Mouse (Mus musculus) hindbrain, embryonic 11.5 days (tissue): ENCODE data around the gene Lgals8. TPM values are rescaled to one million over a fixed set of nuclear protein-coding genes. Genes with fewer than 3 reads are reported as not detected.

ENCODE experiments used
- ATAC-seq: fragments of 200-750 bp; cut with Nextera tagmentation; 2 replicates; pipeline ENCODE4 v1.8.0; 2017; ENCODE audit warnings: mild to moderate bottlenecking, moderate TSS enrichment, moderate library complexity; ENCODE audit not compliant: low FRiP score
- DNase-seq: peaks from one replicate; pipeline ENCODE4 v3.0.0-alpha.2; 2015; ENCODE audit warnings: low spot score
- H3K27ac ChIP-seq: fragments of 300-500 bp; sonication (generic); 2 replicates; pipeline ENCODE4 v1.5.1; 2014; ENCODE audit warnings: mild to moderate bottlenecking, low read depth, low read length
- H3K27me3 ChIP-seq: fragments of 300-500 bp; sonication (generic); 2 replicates; pipeline ENCODE4 v1.6.1; 2014; ENCODE audit warnings: mild to moderate bottlenecking, low read length, moderate library complexity, mixed read lengths; ENCODE audit not compliant: control insufficient read depth, insufficient read depth
- H3K36me3 ChIP-seq: fragments of 300-500 bp; sonication (generic); 2 replicates; pipeline ENCODE4 v1.6.1; 2014; ENCODE audit warnings: mild to moderate bottlenecking, low read length, moderate library complexity, mixed read lengths; ENCODE audit not compliant: control insufficient read depth, insufficient read depth
- H3K4me1 ChIP-seq: fragments of 300-500 bp; sonication (generic); replicated peaks from 2 replicates; pipeline ENCODE4 v1.6.1; 2014; ENCODE audit warnings: low read length, mixed read lengths; ENCODE audit not compliant: control insufficient read depth, insufficient read depth
- H3K4me2 ChIP-seq: fragments of 300-500 bp; sonication (generic); replicated peaks from 2 replicates; pipeline ENCODE4 v1.6.1; 2014; ENCODE audit warnings: mild to moderate bottlenecking, low read depth, low read length
- H3K4me3 ChIP-seq: fragments of 300-500 bp; sonication (generic); 2 replicates; pipeline ENCODE4 v1.5.1; 2014; ENCODE audit warnings: low read depth, low read length
- H3K9ac ChIP-seq: fragments of 300-500 bp; sonication (generic); 2 replicates; pipeline ENCODE4 v1.6.1; 2014; ENCODE audit warnings: low read depth, low read length
- H3K9me3 ChIP-seq: fragments of 300-500 bp; sonication (generic); 2 replicates; pipeline ENCODE4 v1.6.1; 2016; ENCODE audit warnings: low read length; ENCODE audit not compliant: control insufficient read depth
- WGBS: fragments of 180-500 bp; shearing (Covaris S2); extraction: QIAGEN DNeasy Blood & Tissue Kit; methylation state at CpG from one replicate; pipeline ENCODE4 v1.1.7; 2014; 5-methylcytosine and 5-hydroxymethylcytosine counted together
- polyA plus RNA-seq: library from polyadenylated mRNA; unstranded; fragments of >200 nt; fragmentation: Nextera tagmentation; extraction: Ambion mirVana; gene quantifications from 2 replicates; pipeline ENCODE4 v1.2.1, GENCODE M21; 2014

Gene Lgals8
- polyA plus RNA-seq, 1 experiment from 2014 or later: 12.2 TPM

DNA sequence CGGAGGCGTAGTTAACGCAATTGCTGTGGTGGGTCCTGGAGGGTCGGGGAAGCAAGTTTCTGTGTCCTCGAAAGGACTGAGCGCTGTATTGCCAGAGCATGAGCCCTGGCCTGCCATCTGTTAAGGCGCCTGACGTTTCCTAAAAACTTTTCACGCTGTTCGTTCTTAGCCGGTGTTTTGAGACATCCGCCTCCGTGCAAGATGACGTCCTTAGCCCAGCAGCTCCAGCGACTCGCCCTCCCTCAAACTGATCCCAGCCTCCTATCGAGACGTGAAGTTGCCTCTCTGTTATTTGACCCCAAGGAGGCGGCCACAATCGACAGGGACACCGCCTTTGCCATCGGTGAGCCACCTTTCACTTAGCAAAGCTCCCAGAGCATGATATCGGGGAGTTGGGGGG is 69.2 kb downstream of the Lgals8 start:
- Histone ChIP-seq H3K9me3 (no peaks in the 10 kb centered on the region), H3K4me1 (peaks cover 2% of the 10 kb centered on the region; the same call in 1 of the 2 replicates), H3K27me3 (no peaks in the 10 kb centered on the region), H3K9ac (peak overlapping the region; percentile 53), H3K36me3 (no peaks in the 10 kb centered on the region), H3K27ac (no peak overlapping the region), H3K4me3 (peak overlapping the region; percentile 85), H3K4me2 (peak overlapping the region; percentile 88)
- DNase-seq: no peak
- no peak; the same call in 1 of the 2 replicates for ATAC-seq
- 1% methylated on average over 23 of the region's 23 CpGs for WGBS

DNA sequence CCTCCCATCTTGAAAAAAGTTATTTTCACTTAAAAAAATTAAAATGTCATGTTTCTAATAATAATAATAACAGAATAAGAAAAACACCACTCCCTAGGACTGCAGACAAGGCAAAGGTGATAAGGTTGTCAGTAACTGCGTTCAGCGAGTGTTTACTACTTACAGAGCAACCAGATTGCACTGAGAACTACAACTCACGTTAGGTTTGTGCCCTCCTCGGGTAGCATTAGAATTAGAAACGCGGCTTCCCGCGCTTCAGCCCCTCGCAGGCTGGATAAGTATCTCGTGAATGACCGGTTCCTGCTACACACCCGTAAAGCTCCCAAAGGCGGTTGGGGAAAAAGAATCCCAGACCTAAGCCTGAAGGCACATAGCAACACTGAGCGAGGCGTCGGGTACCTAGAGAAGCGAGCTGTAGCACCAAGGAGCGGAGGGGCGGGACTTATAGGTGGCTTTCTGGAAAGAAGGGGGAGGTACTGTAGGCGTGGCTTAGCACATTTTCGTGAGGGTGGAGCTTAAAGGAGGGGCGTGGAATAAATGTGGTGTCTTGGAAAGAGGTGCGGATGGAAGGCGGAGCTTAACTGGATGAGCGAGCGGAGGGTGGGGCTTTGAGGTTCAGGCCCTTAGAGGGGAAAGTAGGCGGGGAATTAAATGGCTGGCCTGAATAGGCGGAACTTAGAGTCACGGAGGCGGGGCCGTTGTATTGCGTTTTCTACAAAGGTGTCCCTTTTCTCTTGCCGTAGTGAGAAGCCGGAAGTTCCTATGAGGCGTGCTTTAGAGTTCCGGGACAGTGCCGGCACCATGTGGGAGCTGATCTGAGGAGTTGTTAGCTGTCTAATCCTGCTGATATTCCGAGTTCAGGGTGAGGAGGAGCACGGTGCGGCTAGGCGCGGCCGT is 69.9 kb downstream of the Lgals8 start, which contains the start of gene Heatr1:
TSS of gene Heatr1 (plus strand) at position 419 of the 897 bp plus-strand sequence.
- Histone ChIP-seq H3K9ac (peak within 1 kb of the TSS; percentile 53), H3K27ac (no peak within 1 kb of the TSS)
- WGBS: under 1% methylated on average over 43 of the region's 43 CpGs

More for the DNA sequence above, 69.9 kb downstream of the Lgals8 start, which contains the start of gene Heatr1:
- peak within 1 kb of the TSS; percentile 88 for H3K4me2 ChIP-seq
- DNase-seq: peak; percentile 98
- H3K27me3 ChIP-seq: no peaks in the 10 kb centered on the region
- H3K4me3 ChIP-seq: peak within 1 kb of the TSS; percentile 85
- peaks cover 2% of the 10 kb centered on the region; the same call in 1 of the 2 replicates for H3K4me1 ChIP-seq
- H3K36me3 ChIP-seq: no peaks in the 10 kb centered on the region
- peak; percentile 98 for ATAC-seq
- no peaks in the 10 kb centered on the region for H3K9me3 ChIP-seq

Other genes with a start within 250 kb of the Lgals8 start
- gene Mtr, start 206.8 kb downstream of the Lgals8 start, polyA plus RNA-seq: 11.4 and 11.5 TPM in 2 replicates
- gene Actn2, start 124.2 kb downstream of the Lgals8 start, polyA plus RNA-seq: 3.3 and 5.8 TPM in 2 replicates
- 36.2 and 37.2 TPM in 2 replicates for gene Heatr1, start 69.9 kb downstream of the Lgals8 start, polyA plus RNA-seq
- gene Edaradd, start 55.5 kb upstream of the Lgals8 start, polyA plus RNA-seq: 0.82 and 0.91 TPM in 2 replicates
- 13.5 and 13.9 TPM in 2 replicates for gene Ero1lb, start 100.9 kb upstream of the Lgals8 start, polyA plus RNA-seq